Mouse (Mus musculus): Measurements from ENCODE around the gene Tmem221. TPM values are rescaled to one million over a fixed set of nuclear protein-coding genes. Genes with fewer than 3 reads are reported as not detected.

Tmem221 gene
- polyA plus RNA-seq, 1 experiment from 2014 or later = 1.0 TPM

DNA sequence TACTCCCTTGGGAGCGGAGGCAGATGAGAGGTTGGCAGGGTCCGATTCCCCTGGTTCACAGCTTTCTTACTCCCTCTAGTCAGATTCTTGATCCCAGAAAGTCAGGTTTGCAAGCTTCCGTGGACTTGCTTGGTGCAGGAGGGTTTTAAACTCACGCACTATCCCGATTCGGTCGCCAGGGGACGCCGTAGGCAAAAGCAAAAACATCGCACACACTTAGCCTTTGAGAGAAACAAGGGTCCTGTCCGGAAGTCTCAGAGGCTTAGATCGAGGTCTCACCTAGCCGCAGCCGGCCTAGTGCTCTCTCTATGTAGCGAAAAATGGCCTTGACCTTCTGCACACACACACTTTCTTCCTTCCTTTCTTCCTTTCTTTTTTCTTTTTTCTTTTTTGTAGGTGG, 2.7 kb upstream of the Tmem221 start:
- TF ChIP-seq EP300 (optimal IDR thresholded peaks at IDR 0.05) (no peak), CTCF (IDR thresholded peaks at IDR 0.05; ENCODE audit: low read depth) (peak; percentile 98)
- Histone ChIP-seq H3K4me2 (replicated peaks; ENCODE audit: low read depth) (no peak overlapping the region), H3K27ac (replicated peaks) (no peak overlapping the region), H3K36me3 (ENCODE audit: control insufficient read depth, insufficient read depth, low read length) (no peaks in the 10 kb centered on the region), H3K4me3 (ENCODE audit: low read depth, low read length) (no peak overlapping the region), H3K4me1 (replicated peaks; ENCODE audit: control insufficient read depth, insufficient read depth) (0 out of 2 replicates have a peak, but pooled peaks cover 2% of the 10 kb centered on the region), H3K27me3 (ENCODE audit: control insufficient read depth, insufficient read depth, low read length) (0 out of 2 replicates have a peak, but pooled peaks cover 3% of the 10 kb centered on the region), H3K9me3 (ENCODE audit: control insufficient read depth, low read length) (no peaks in the 10 kb centered on the region), H3K9ac (ENCODE audit: low read length) (no peak overlapping the region)
- 5% methylated on average over 15 of the region's 15 CpGs for WGBS
- 0 out of 2 replicates have a peak, but pooled peaks have one; percentile 41 for ATAC-seq (ENCODE audit: low FRiP score, low TSS enrichment)
- DNase-seq (ENCODE audit: low spot score) = peak; percentile 87

DNA sequence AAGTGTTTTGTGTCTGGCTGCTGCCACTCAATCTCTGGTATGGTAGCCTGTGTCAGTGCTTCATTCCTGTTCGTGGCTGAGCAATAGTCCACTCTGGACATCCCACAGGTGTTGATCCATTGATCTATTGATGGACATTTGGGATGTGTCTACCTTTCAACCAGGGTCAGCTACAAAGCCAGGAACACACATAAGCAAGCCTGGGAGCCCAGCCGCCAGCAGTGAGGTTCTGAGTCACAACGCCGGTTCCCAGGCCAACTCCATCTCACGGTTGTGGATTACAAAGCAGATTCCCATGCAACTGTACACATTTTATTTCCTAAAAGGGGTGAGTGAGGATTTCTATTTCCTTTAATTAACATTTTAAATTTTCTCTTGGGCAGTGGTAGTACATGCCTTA, 2.1 kb upstream of the Tmem221 start:
- Histone ChIP-seq H3K4me1 (replicated peaks; ENCODE audit: control insufficient read depth, insufficient read depth) (0 out of 2 replicates have a peak, but pooled peaks cover 2% of the 10 kb centered on the region), H3K9me3 (ENCODE audit: control insufficient read depth, low read length) (no peaks in the 10 kb centered on the region), H3K4me3 (ENCODE audit: low read depth, low read length) (no peak overlapping the region), H3K36me3 (ENCODE audit: control insufficient read depth, insufficient read depth, low read length) (no peaks in the 10 kb centered on the region), H3K27ac (replicated peaks) (no peak overlapping the region), H3K27me3 (ENCODE audit: control insufficient read depth, insufficient read depth, low read length) (0 out of 2 replicates have a peak, but pooled peaks cover 3% of the 10 kb centered on the region), H3K9ac (ENCODE audit: low read length) (no peak overlapping the region), H3K4me2 (replicated peaks; ENCODE audit: low read depth) (no peak overlapping the region)
- WGBS = 86% methylated on average over 5 of the region's 5 CpGs
- DNase-seq (ENCODE audit: low spot score) = no peak
- no peak for ATAC-seq (ENCODE audit: low FRiP score, low TSS enrichment)
- no peak for TF ChIP-seq CTCF (IDR thresholded peaks at IDR 0.05; ENCODE audit: low read depth)
- TF ChIP-seq EP300 (optimal IDR thresholded peaks at IDR 0.05) = no peak

DNA sequence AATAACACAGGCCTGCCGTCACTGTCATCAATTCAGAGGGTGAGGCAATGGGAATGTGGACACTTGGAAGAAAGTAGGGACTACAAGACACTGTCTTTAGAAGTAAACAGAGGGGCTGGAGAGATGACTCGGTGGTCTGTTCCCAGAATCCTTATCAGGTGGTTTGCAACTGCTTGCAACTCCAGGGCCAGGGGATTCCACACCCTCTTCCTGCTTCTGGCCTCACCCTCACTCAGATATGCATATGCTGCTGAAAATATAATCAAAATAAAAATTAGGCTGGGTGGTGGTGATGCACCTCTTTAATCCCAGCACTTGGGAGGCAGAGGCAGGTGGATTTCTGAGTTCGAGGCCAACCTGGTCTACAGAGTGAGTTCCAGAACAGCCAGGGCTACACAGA, 1.4 kb upstream of the Tmem221 start:
- Histone ChIP-seq H3K27ac (replicated peaks) (no peak overlapping the region), H3K4me1 (replicated peaks; ENCODE audit: control insufficient read depth, insufficient read depth) (0 out of 2 replicates have a peak, but pooled peaks cover 2% of the 10 kb centered on the region), H3K9me3 (ENCODE audit: control insufficient read depth, low read length) (no peaks in the 10 kb centered on the region), H3K4me2 (replicated peaks; ENCODE audit: low read depth) (no peak overlapping the region), H3K36me3 (ENCODE audit: control insufficient read depth, insufficient read depth, low read length) (no peaks in the 10 kb centered on the region), H3K9ac (ENCODE audit: low read length) (no peak overlapping the region), H3K4me3 (ENCODE audit: low read depth, low read length) (no peak overlapping the region), H3K27me3 (ENCODE audit: control insufficient read depth, insufficient read depth, low read length) (0 out of 2 replicates have a peak, but pooled peaks cover 3% of the 10 kb centered on the region)
- ATAC-seq (ENCODE audit: low FRiP score, low TSS enrichment) = no peak
- WGBS = 65% methylated on average over 3 of the region's 3 CpGs
- no peak for TF ChIP-seq EP300 (optimal IDR thresholded peaks at IDR 0.05)
- TF ChIP-seq CTCF (IDR thresholded peaks at IDR 0.05; ENCODE audit: low read depth) = no peak
- no peak for DNase-seq (ENCODE audit: low spot score)

DNA sequence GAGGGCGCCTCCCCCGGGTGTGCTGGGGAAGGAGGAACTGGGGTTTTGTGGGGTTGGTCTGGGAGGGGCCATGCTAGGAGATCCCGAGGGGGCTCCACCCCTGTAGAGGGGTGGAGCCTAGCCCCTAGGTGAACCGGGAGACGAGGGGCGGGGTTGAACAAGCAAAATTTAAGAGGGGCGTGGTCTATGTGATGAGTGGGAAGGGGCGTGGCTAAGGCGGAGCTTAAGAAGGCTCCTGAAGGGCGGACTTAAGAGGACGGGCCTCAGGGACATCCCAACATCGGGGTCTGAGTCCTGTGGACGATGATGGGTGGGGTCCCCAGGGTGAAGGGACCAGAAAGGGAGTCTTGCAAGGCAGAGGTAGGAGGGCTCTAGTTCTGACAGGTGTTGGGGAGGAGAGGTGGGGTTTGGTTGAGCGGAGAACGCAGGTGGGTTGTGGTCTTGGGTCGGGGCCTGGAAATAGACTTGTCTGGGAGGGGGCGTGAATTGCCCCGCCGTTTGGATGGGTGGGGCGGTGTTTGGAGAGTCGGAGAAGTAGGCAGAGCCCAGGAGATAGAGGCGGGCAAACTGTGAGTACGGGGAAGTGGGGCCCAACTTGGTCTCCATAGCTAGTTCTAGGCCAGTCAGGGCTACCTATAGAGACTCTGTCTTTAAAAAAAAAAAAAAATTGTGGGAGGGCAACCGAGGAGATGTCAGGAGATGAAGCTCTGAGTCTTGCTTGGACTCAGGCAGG, 453 bp upstream of the Tmem221 start:
- 0 out of 2 replicates have a peak, but pooled peaks cover 2% of the 10 kb centered on the region for H3K4me1 ChIP-seq (replicated peaks; ENCODE audit: control insufficient read depth, insufficient read depth)
- 1% methylated on average over 24 of the region's 24 CpGs for WGBS
- peak overlapping the region; percentile 76 for H3K4me2 ChIP-seq (replicated peaks; ENCODE audit: low read depth)
- DNase-seq (ENCODE audit: low spot score) = peak; percentile 74
- H3K9ac ChIP-seq (ENCODE audit: low read length) = peak overlapping the region; percentile 58
- H3K27ac ChIP-seq (replicated peaks) = no peak overlapping the region
- peak; percentile 49; the same call in 1 of the 2 replicates for ATAC-seq (ENCODE audit: low FRiP score, low TSS enrichment)
- H3K36me3 ChIP-seq (ENCODE audit: control insufficient read depth, insufficient read depth, low read length) = no peaks in the 10 kb centered on the region
- H3K9me3 ChIP-seq (ENCODE audit: control insufficient read depth, low read length) = no peaks in the 10 kb centered on the region
- 0 out of 2 replicates have a peak, but pooled peaks cover 3% of the 10 kb centered on the region for H3K27me3 ChIP-seq (ENCODE audit: control insufficient read depth, insufficient read depth, low read length)
- H3K4me3 ChIP-seq (ENCODE audit: low read depth, low read length) = peak overlapping the region; percentile 45
- peak; percentile 29; the same call in 1 of the 2 replicates for TF ChIP-seq CTCF (IDR thresholded peaks at IDR 0.05; ENCODE audit: low read depth)
- TF ChIP-seq EP300 (optimal IDR thresholded peaks at IDR 0.05) = no peak

DNA sequence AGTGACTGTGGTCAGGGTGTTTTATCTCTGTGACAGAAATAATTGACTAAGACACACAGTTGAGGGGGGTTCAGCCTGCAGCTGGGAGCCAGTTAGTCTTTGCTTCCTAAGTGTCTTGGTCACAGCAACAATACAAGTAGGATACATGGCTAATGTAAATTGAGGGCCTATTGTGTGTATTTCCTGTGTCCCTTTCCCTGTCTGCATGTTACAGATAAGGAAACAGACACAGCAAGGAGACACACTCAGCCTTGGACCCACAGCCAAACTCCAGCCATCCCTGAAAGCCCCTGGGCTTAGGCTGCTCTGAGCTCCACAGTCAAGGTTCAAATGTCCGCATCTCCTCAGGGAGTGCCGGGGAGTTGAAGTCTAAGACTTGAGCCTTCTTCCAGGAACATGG, 4.0 kb downstream of the Tmem221 start:
- Histone ChIP-seq H3K27me3 (ENCODE audit: control insufficient read depth, insufficient read depth, low read length) (no peaks in the 10 kb centered on the region), H3K9ac (ENCODE audit: low read length) (no peak overlapping the region), H3K9me3 (ENCODE audit: control insufficient read depth, low read length) (no peaks in the 10 kb centered on the region), H3K27ac (replicated peaks) (no peak overlapping the region), H3K4me3 (ENCODE audit: low read depth, low read length) (no peak overlapping the region), H3K36me3 (ENCODE audit: control insufficient read depth, insufficient read depth, low read length) (no peaks in the 10 kb centered on the region), H3K4me2 (replicated peaks; ENCODE audit: low read depth) (no peak overlapping the region), H3K4me1 (replicated peaks; ENCODE audit: control insufficient read depth, insufficient read depth) (0 out of 2 replicates have a peak, but pooled peaks cover 2% of the 10 kb centered on the region)
- DNase-seq (ENCODE audit: low spot score) (no peak), ATAC-seq (ENCODE audit: low FRiP score, low TSS enrichment) (no peak)
- 96% methylated on average over 2 of the region's 2 CpGs for WGBS
- TF ChIP-seq CTCF (IDR thresholded peaks at IDR 0.05; ENCODE audit: low read depth) = no peak
- TF ChIP-seq EP300 (optimal IDR thresholded peaks at IDR 0.05) = no peak

DNA sequence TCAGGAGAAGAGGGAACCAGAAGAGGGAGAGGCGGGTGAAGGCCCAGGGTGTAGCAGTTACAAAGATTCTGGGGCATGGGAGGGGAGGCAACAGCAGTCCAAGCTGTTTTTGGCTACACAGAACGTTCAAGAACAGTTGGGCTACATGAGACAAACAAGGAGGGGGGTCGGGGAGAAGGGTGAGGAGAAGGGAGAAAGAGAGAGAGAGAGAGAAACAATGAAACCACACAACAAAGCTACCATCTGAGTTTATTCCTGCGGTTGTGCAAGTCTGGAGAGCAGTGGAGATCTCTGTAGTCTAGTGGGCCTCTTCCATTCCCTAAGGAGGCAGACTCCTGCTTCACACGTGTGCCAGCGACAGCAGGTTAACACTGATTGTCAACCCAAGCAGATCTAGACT, 4.7 kb downstream of the Tmem221 start:
- no peaks in the 10 kb centered on the region for H3K9me3 ChIP-seq (ENCODE audit: control insufficient read depth, low read length)
- DNase-seq (ENCODE audit: low spot score) (no peak), ATAC-seq (ENCODE audit: low FRiP score, low TSS enrichment) (no peak)
- no peak overlapping the region for H3K4me2 ChIP-seq (replicated peaks; ENCODE audit: low read depth)
- H3K9ac ChIP-seq (ENCODE audit: low read length) = no peak overlapping the region
- no peaks in the 10 kb centered on the region for H3K36me3 ChIP-seq (ENCODE audit: control insufficient read depth, insufficient read depth, low read length)
- no peak overlapping the region for H3K4me3 ChIP-seq (ENCODE audit: low read depth, low read length)
- 0 out of 2 replicates have a peak, but pooled peaks cover 2% of the 10 kb centered on the region for H3K4me1 ChIP-seq (replicated peaks; ENCODE audit: control insufficient read depth, insufficient read depth)
- no peaks in the 10 kb centered on the region for H3K27me3 ChIP-seq (ENCODE audit: control insufficient read depth, insufficient read depth, low read length)
- no peak overlapping the region for H3K27ac ChIP-seq (replicated peaks)
- WGBS = 54% methylated on average over 6 of the region's 6 CpGs
- no peak for TF ChIP-seq CTCF (IDR thresholded peaks at IDR 0.05; ENCODE audit: low read depth)
- no peak for TF ChIP-seq EP300 (optimal IDR thresholded peaks at IDR 0.05)

All from stomach, postnatal 0 days (tissue).